Mouse (Mus musculus): ENCODE data around the gene Atp5j2. TPM values are rescaled to one million over a fixed set of nuclear protein-coding genes. Genes with fewer than 3 reads are reported as not detected.
"Not testable (repeated sequence)": the region's sequence is repeated elsewhere in the genome, so short reads cannot be mapped to it uniquely, and the experiment has no call there.

The Atp5j2 gene
- 438 and 445 TPM in 2 replicates for polyA plus RNA-seq (2012; rRNA removed)

DNA sequence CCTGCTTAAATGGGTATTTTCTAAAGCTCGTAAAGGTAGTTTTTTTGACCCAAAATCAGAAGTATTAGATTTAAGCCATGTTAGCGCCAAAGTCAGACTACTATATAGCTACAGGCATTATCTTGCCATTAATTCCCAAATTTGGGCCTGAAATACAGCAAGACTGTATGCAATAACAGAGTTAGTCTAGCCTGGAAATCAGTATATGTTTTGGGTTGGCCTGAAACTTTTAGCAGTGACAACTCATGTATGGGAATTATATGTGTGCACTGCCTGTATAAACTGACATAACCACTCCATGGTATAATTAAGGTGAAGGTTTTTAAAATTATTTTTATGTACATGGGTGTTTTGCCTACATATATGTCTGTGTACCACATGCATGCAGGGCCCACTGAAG lies at the start of gene Atp5j2:
TSS of gene Atp5j2 (minus strand) at position 101 of the 400 bp plus-strand sequence.
- H3K27ac ChIP-seq (ENCODE audit: insufficient read depth, low read length), result peak within 1 kb of the TSS; percentile 78
- WGBS, result 89% methylated on average over 2 of the region's 2 CpGs
- no peaks in the 10 kb centered on the region for H3K27me3 ChIP-seq (ENCODE audit: control insufficient read depth, insufficient read depth, low read length)
- TF ChIP-seq CTCF (IDR thresholded peaks at IDR 0.05; ENCODE audit: borderline replicate concordance, insufficient read depth, low read depth, low read length) (no peak), POLR2A (IDR thresholded peaks at IDR 0.05; ENCODE audit: borderline replicate concordance, insufficient read depth, low read length) (no peak)
- peaks cover 5% of the 10 kb centered on the region; the same call in 1 of the 2 replicates for H3K4me1 ChIP-seq (ENCODE audit: control insufficient read depth, insufficient read depth, low read length)
- peak within 1 kb of the TSS; percentile 88 for H3K4me3 ChIP-seq (replicated peaks; ENCODE audit: insufficient read depth, low read depth, low read length)
- no peak for DNase-seq

DNA sequence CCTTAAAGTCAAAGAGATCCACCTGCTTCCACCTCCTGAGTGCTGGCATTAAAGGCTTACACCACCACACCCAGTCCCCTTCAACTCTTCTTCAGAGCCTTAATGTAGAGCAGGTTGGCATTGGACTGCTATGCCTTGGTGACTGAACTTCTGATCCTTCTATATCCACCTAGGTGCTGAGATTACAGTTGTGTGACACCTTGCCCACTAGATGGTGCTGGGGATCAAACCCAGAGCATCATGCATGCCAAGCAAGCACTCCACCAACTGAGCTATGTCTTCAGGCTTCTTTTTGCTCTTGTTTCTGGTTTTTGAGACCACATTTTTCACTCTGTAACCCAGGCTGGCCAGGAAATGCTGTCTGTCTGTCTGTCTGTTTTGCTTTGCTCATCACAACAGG lies 42.8 kb upstream of the Atp5j2 start:
- TF ChIP-seq POLR2A (IDR thresholded peaks at IDR 0.05; ENCODE audit: borderline replicate concordance, insufficient read depth, low read length), result no peak
- TF ChIP-seq CTCF (IDR thresholded peaks at IDR 0.05; ENCODE audit: borderline replicate concordance, insufficient read depth, low read depth, low read length), result peak; percentile 54; the same call in 1 of the 2 replicates

DNA sequence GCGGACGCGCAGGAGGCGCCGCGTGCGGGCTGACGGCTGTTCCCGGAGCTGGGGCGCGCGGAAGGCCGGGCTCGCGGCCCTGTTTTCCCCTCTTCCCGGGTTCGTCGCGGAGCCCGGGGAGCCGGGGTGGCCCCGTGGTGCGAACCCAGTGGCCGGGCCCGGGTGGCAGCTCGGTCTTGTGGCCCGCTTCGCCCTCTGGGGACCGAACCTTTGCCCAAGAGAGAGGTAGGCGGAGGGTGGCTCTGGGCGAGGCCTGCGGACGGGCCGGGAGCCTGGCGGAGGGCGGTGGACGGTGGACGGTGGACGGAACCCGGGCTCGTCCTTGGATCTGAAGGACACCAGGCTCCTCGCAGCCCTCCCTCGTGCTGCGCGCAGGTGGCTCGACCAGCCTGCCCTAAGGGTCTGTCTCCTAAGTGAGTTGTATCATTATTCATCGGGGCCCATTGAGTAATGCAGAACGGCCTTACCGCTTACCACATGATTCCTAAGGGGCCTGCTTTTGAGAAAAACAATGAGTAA lies 40.1 kb upstream of the Atp5j2 start:
- TF ChIP-seq POLR2A (IDR thresholded peaks at IDR 0.05; ENCODE audit: borderline replicate concordance, insufficient read depth, low read length) (no peak), CTCF (IDR thresholded peaks at IDR 0.05; ENCODE audit: borderline replicate concordance, insufficient read depth, low read depth, low read length) (no peak)
- under 1% methylated on average over 47 of the region's 49 CpGs for WGBS
- Histone ChIP-seq H3K4me3 (replicated peaks; ENCODE audit: insufficient read depth, low read depth, low read length) (peak overlapping the region; percentile 87), H3K27ac (ENCODE audit: insufficient read depth, low read length) (peak overlapping the region; percentile 14; the same call in 1 of the 2 replicates), H3K4me1 (ENCODE audit: control insufficient read depth, insufficient read depth, low read length) (no peaks in the 10 kb centered on the region; the same call in 1 of the 2 replicates), H3K27me3 (ENCODE audit: control insufficient read depth, insufficient read depth, low read length) (no peaks in the 10 kb centered on the region)
- no peak for DNase-seq

More for the DNA sequence above, 42.8 kb upstream of the Atp5j2 start:
- Histone ChIP-seq H3K27ac (ENCODE audit: insufficient read depth, low read length) (no peak overlapping the region), H3K4me3 (replicated peaks; ENCODE audit: insufficient read depth, low read depth, low read length) (no peak overlapping the region), H3K27me3 (ENCODE audit: control insufficient read depth, insufficient read depth, low read length) (no peaks in the 10 kb centered on the region), H3K4me1 (ENCODE audit: control insufficient read depth, insufficient read depth, low read length) (no peaks in the 10 kb centered on the region; the same call in 1 of the 2 replicates)
- DNase-seq, result no peak

DNA sequence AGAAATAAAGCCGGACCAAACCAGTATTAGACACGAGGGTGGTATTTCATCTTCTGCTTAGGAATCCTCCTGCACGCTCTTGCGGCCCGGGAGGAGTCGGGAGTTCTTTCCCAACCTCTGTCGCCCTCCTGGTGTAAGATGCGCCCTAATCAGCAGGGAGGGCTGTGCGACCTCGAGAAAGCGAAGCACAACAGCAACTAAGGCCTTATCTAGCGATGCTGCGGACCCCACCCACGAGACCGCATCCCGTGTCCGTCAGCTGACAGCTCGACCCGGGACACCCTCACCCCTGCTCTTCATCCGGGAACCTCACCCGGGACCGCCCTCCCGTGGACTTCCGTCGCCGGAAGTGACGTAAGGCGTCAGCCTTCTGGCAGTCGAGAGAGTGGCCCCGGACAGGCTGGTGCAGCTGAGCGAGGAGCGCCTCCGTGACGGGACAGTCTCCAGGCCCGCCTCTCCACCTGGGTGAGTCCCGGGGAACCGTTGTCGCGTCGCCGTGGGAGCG lies 39.6 kb upstream of the Atp5j2 start, which contains the start of gene Zfp655:
TSS of gene Zfp655 (plus strand) at position 349 of the 505 bp plus-strand sequence.
- H3K27ac ChIP-seq (ENCODE audit: insufficient read depth, low read length), result peak within 1 kb of the TSS; percentile 88
- H3K27me3 ChIP-seq (ENCODE audit: control insufficient read depth, insufficient read depth, low read length), result no peaks in the 10 kb centered on the region
- peak within 1 kb of the TSS; percentile 87 for H3K4me3 ChIP-seq (replicated peaks; ENCODE audit: insufficient read depth, low read depth, low read length)
- TF ChIP-seq POLR2A (IDR thresholded peaks at IDR 0.05; ENCODE audit: borderline replicate concordance, insufficient read depth, low read length) (peak; percentile 98), CTCF (IDR thresholded peaks at IDR 0.05; ENCODE audit: borderline replicate concordance, insufficient read depth, low read depth, low read length) (no peak)
- DNase-seq, result peak; percentile 98 to 99
- under 1% methylated on average over 42 of the region's 42 CpGs for WGBS
- no peaks in the 10 kb centered on the region; the same call in 1 of the 2 replicates for H3K4me1 ChIP-seq (ENCODE audit: control insufficient read depth, insufficient read depth, low read length)

DNA sequence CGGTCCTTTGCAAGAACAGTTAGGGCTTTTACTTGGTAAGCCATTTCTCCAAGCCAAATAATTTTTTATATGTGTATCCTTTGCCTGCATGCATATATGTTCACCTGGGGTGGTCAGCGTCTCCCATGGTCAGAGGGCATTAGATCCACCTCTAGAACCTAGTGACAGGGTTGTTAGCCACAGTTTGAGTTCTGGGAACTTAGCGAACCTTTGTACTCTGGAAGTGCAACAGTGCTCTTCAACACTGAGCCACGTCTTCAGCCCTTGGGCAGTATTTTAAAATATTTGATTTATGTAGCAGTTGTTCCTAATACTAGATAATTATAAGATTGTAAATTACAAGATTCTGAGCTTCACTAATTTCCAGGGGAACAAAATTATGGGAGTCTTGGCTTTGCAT lies 38.8 kb upstream of the Atp5j2 start:
- DNase-seq, result no peak
- Histone ChIP-seq H3K27ac (ENCODE audit: insufficient read depth, low read length) (no peak overlapping the region), H3K4me1 (ENCODE audit: control insufficient read depth, insufficient read depth, low read length) (no peaks in the 10 kb centered on the region; the same call in 1 of the 2 replicates), H3K27me3 (ENCODE audit: control insufficient read depth, insufficient read depth, low read length) (no peaks in the 10 kb centered on the region), H3K4me3 (replicated peaks; ENCODE audit: insufficient read depth, low read depth, low read length) (no peak overlapping the region)
- no peak for TF ChIP-seq POLR2A (IDR thresholded peaks at IDR 0.05; ENCODE audit: borderline replicate concordance, insufficient read depth, low read length)
- TF ChIP-seq CTCF (IDR thresholded peaks at IDR 0.05; ENCODE audit: borderline replicate concordance, insufficient read depth, low read depth, low read length), result no peak
- 81% methylated on average over 4 of the region's 4 CpGs for WGBS

DNA sequence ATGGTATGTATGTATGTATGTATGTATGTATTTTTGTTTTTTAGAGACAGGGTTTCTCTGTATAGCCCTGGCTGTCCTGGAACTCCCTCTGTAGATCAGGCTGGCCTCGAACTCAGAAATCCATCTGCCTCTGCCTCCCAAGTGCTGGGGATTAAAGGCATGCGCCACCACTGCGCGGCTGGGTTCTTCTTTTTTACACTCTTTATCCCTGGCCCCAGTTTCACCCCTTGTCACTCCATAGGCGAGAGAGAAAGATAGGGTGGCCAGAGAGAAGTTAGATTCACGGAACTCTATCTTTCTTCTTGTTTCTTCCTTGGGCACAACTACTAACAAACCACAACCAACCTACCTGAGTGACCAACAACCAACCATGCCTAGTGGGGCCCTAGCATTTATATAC lies 37.4 kb upstream of the Atp5j2 start:
- DNase-seq; H3K4me3 ChIP-seq (replicated peaks; ENCODE audit: insufficient read depth, low read depth, low read length); H3K27ac ChIP-seq (ENCODE audit: insufficient read depth, low read length); H3K4me1 ChIP-seq (ENCODE audit: control insufficient read depth, insufficient read depth, low read length); H3K27me3 ChIP-seq (ENCODE audit: control insufficient read depth, insufficient read depth, low read length): not testable (repeated sequence)
- 80% methylated on average over 6 of the region's 6 CpGs for WGBS

DNA sequence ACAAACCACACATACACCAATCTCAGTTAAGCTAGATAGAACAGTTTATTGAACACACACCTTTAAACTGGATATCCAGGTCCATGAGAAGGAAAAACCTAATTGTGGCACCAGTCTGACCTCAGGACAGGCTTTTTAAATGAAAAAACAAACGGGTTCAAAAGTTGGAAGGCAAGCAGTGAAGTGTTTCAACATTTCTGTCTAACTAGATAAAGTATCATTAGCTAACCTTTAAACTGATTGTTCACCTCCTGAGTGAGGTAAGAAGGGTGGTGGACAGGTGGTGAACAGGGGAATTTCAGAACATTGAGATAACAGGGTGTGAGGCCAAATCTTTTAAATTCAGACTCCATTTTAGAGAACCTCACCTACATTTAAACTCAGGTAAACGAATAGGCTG lies 34.6 kb upstream of the Atp5j2 start:
- no peak for TF ChIP-seq CTCF (IDR thresholded peaks at IDR 0.05; ENCODE audit: borderline replicate concordance, insufficient read depth, low read depth, low read length)
- no peak for TF ChIP-seq POLR2A (IDR thresholded peaks at IDR 0.05; ENCODE audit: borderline replicate concordance, insufficient read depth, low read length)
- Histone ChIP-seq H3K4me3 (replicated peaks; ENCODE audit: insufficient read depth, low read depth, low read length) (no peak overlapping the region), H3K27ac (ENCODE audit: insufficient read depth, low read length) (no peak overlapping the region), H3K4me1 (ENCODE audit: control insufficient read depth, insufficient read depth, low read length) (no peaks in the 10 kb centered on the region; the same call in 1 of the 2 replicates), H3K27me3 (ENCODE audit: control insufficient read depth, insufficient read depth, low read length) (no peaks in the 10 kb centered on the region)
- no peak for DNase-seq
- WGBS, result 43% methylated on average over 2 of the region's 2 CpGs

DNA sequence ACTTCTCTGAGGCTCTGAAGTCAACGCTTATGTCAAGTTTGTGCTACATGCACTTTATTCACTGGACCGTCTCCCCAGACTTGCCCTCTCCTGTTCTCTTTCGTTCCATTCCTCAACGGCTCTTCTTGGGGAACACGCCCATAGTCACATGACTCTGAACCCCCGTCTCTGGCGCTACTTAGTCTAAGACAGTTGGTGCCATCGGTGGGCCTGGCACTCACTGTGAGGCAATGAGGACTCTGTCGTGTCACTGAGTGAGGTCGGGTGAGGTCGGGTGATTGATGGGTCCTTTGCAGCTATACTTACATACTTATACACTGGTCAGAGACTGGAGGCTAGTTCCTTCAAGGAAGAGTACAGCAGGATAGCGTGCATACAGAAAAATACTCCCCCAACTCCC lies 31.5 kb upstream of the Atp5j2 start:
- Histone ChIP-seq H3K4me1 (ENCODE audit: control insufficient read depth, insufficient read depth, low read length) (no peaks in the 10 kb centered on the region), H3K27ac (ENCODE audit: insufficient read depth, low read length) (no peak overlapping the region), H3K27me3 (ENCODE audit: control insufficient read depth, insufficient read depth, low read length) (no peaks in the 10 kb centered on the region), H3K4me3 (replicated peaks; ENCODE audit: insufficient read depth, low read depth, low read length) (no peak overlapping the region)
- 82% methylated on average over 12 of the region's 12 CpGs for WGBS
- no peak for TF ChIP-seq POLR2A (IDR thresholded peaks at IDR 0.05; ENCODE audit: borderline replicate concordance, insufficient read depth, low read length)
- no peak for TF ChIP-seq CTCF (IDR thresholded peaks at IDR 0.05; ENCODE audit: borderline replicate concordance, insufficient read depth, low read depth, low read length)
- DNase-seq, result no peak
